Mouse (Mus musculus) kidney, postnatal 10 days (tissue): Measurements from ENCODE around the gene Gm27027.

Experiments used
- DNase-seq: peaks from one replicate; pipeline ENCODE4 v3.0.0; 2021; ENCODE audit warnings: mixed read lengths

Gm27027 gene

DNA sequence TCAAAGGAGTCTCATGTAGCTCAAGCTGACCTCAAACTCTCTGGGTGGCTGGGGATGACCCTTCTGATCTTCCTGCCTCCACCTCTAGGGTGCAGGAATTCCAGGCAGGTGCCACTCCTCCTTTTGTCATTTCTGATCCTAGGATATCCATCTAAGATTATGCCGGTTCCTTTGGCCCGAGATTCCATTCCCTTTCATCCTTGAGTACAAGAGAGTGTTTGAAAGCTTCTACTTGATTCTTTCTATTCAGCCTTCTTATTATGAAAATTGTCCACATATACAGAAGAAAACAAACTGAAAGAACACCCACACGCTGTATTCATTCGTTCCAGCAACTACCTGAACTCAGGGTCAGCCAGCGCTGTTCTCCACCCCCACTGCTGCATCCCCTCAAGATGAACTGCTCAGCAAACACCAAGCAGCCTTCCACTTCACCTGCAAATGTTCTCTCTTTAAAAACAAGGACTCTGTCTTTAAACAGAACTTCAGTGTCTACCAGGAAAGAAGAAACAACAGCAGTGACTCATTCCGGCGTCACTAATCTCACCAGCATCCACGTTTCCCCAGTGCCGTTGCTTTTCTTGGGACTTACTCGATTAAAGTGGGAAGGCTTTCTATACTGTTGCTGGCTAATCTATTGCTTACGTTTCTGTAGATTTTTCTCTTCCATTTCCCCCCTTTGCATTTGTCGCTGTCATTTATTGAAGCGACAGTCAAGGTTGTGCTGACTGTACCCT, 68.3 kb downstream of the Gm27027 start:
- DNase-seq: no peak

DNA sequence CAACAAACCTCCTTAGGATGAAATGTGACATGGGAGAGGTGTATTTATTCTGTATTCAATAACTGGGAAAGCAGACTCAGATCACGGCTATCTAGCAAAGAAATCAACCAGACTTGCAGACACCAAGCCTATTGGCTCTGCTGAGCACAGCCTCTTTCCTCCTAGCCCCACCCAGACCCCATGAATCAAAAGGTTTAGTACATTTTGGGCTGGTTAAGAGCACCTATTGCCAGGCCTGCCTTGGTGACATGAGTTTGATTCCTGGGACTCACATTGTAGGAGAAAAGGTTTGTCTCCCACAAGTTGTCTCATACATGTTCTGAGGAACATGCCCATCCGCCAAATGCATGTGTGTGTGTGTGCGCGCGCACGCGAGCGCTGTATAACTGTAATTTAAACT, 70.0 kb downstream of the Gm27027 start:
- no peak for DNase-seq

DNA sequence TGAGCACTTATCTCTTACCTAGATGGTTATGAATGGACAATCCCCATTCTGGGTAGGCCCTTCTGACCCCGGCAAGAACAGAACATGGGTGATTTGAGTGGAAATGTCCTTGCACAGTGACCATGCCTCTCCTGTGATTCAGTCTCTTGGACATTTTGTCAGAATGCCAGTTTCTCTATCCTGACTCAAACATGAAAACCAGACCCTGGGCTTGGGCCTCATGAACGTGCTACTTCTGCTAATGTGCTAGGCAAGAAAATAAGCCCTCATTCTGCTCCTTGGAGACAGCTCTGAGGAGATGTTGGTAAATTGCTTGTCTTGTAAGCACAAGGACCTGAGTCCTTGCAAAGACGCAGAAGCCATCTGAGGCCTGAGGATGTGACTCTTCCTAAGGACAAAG, 77.1 kb downstream of the Gm27027 start:
- DNase-seq: no peak

DNA sequence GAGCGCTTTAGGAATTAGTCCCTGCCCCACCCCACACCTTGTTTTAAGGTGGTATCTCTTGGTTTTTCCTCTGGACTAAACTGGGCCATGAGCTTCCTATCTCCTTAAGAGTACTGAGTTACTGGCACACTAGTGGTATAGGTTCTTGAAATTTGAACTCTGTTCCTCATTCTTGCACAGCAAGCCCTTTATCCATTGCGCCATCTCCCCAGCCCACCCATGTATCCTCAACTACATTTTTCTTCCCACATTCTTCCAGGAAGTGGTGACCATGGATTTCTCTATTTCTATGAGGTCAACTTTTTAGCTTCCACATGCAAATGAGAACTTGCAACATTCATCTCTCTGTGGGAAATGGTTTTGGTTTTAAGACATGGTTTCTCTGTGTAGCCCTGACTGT, 82.6 kb downstream of the Gm27027 start:
- no peak for DNase-seq

DNA sequence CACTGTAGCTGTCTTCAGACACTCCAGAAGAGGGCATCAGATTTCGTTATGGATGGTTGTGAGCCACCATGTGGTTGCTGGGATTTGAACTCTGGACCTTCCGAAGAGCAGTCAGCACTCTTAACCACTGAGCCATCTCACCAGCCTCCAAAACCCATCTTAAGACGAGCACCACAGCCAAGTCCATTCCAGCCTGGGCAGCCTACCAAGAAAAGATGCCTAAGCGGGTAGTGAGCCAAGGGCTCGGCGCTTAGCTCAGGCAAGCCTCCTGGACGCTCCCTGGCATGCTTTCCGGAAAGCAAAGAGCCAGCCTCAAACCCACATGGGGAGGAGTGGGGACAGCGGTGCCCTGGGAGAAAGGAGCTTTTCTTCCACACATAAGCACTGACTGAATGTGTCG, 84.2 kb downstream of the Gm27027 start:
- DNase-seq: peak; percentile 31

DNA sequence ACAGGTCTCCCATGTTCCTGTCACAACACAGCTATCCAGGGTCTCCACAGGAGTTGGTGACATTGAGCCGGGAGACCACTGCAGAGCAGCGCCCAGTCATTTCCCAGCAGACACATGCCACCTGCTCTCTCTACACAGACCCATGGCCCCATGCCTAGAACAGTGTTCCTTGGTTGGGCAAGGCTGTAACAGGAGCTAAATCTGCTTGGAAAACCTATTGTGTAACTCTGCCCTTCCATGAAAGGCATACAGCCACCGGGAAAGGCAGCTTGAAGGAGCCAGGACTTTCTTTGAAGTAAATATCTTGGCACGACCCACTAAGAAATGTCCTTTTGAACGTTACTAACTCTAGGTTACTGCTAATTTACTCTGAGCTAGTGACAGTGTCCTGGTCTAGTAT, 86.4 kb downstream of the Gm27027 start:
- no peak for DNase-seq

DNA sequence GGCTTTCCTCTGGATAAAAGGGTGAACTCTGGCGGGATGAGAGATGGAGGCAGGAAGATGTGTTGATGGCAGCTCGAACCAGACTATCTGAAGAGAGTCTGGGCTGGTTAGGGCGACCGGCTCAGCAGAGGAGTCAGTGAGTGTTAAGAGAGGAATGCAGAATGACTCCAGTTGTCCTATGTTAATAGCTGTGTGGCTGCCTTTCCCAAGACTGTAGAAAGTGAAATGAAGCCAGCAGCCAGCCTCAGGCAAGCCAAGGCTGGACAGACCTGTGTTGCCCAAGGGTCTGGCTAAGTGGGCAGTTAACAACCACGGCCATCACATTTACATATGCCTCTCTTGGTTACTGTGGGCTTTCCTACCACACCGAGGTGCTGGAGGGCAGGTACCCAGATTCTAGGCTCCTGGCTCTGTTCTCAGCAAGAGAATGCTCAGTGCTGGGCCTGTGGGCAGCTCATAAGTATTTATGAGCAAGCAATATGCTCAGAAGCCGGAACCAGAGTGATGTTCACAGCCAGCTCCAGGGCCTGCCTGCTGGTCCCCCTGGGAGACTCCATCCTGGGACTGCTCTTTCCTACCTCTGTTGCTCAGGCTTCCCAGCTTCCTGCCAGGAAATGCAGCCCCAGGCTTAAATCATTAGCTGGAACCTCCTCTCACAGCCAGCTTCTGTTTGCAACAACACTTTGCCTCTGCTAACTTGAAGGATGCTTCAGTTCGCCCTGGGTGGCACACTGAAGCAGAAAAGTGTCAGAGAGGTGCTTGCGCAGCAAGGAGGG, 88.4 kb downstream of the Gm27027 start:
- peak; percentile 58 for DNase-seq
